Mouse (Mus musculus) midbrain, embryonic 16.5 days (tissue): Measurements from ENCODE around the gene Usp13. TPM values are rescaled to one million over a fixed set of nuclear protein-coding genes. Genes with fewer than 3 reads are reported as not detected.

Source experiments
- ATAC-seq: fragments of 200-750 bp; cut with Nextera tagmentation; 2 replicates; pipeline ENCODE4 v1.8.0; 2017; ENCODE audit warnings: moderate TSS enrichment
- H3K27ac ChIP-seq: fragments of 300-500 bp; sonication (generic); 2 replicates; pipeline ENCODE4 v1.5.1; 2014; ENCODE audit warnings: mild to moderate bottlenecking, low read length, mixed read lengths
- H3K27me3 ChIP-seq: fragments of 300-500 bp; sonication (generic); 2 replicates; pipeline ENCODE4 v1.6.1; 2014; ENCODE audit warnings: low read depth, low read length, mixed read lengths; ENCODE audit not compliant: control insufficient read depth, insufficient read depth
- H3K36me3 ChIP-seq: fragments of 300-500 bp; sonication (generic); 2 replicates; pipeline ENCODE4 v1.6.1; 2014; ENCODE audit warnings: mild to moderate bottlenecking, low read length, moderate library complexity, mixed read lengths; ENCODE audit not compliant: control insufficient read depth, insufficient read depth
- H3K4me1 ChIP-seq: fragments of 300-500 bp; sonication (generic); 2 replicates; pipeline ENCODE4 v1.6.1; 2014; ENCODE audit warnings: mild to moderate bottlenecking, low read length, mixed read lengths; ENCODE audit not compliant: control insufficient read depth, insufficient read depth
- H3K4me2 ChIP-seq: fragments of 300-500 bp; sonication (generic); 2 replicates; pipeline ENCODE4 v1.6.1; 2014; ENCODE audit warnings: mild to moderate bottlenecking, low read length, mixed read lengths
- H3K4me3 ChIP-seq: fragments of 300-500 bp; sonication (generic); 2 replicates; pipeline ENCODE4 v1.5.1; 2014; ENCODE audit warnings: low read depth, mild to moderate bottlenecking, low read length, moderate library complexity, mixed read lengths
- H3K9ac ChIP-seq: fragments of 300-500 bp; sonication (generic); 2 replicates; pipeline ENCODE4 v1.6.1; 2014; ENCODE audit warnings: low read depth, low read length, mixed read lengths
- H3K9me3 ChIP-seq: fragments of 300-500 bp; sonication (generic); replicated peaks from 2 replicates; pipeline ENCODE4 v1.6.1; 2014; ENCODE audit warnings: mild to moderate bottlenecking, low read length, mixed read lengths; ENCODE audit not compliant: control insufficient read depth, poor library complexity, severe bottlenecking
- WGBS: fragments of 180-500 bp; shearing (Covaris S2); extraction: QIAGEN DNeasy Blood & Tissue Kit; methylation state at CpG from one replicate; pipeline ENCODE4 v1.1.7; 2014; 5-methylcytosine and 5-hydroxymethylcytosine counted together
- polyA plus RNA-seq: library from polyadenylated mRNA; unstranded; fragments of >200 nt; fragmentation: Nextera tagmentation; extraction: Ambion mirVana; gene quantifications from 2 replicates; pipeline ENCODE4 v1.2.1, GENCODE M21; 2015

The Usp13 gene
- polyA plus RNA-seq, 1 experiment from 2014 or later, result 21.0 TPM

DNA sequence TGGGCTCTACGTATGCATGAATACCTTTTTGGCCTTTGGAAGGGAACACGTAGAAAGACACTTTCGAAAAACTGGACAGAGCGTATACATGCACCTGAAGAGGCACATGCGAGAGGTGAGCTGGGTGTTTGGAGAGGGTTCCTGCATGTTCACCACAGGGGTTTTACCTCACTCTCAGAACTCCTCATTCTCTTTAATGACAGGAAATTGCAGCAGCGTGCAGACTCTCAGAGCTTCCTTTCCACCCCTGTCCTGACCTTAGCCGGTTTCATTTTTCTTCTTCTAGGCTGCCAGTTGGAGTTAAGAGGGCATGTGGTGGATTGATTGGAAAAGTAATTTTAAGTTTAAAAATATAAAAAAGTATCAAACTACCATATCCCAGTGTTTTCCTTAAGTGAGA is 20.5 kb downstream of the Usp13 start:
- no peak for ATAC-seq
- no peak overlapping the region for H3K4me2 ChIP-seq
- H3K4me1 ChIP-seq, result no peaks in the 10 kb centered on the region
- WGBS, result 94% methylated on average over 7 of the region's 7 CpGs
- H3K27me3 ChIP-seq, result no peaks in the 10 kb centered on the region
- no peak overlapping the region for H3K9ac ChIP-seq
- H3K9me3 ChIP-seq, result no peaks in the 10 kb centered on the region
- H3K36me3 ChIP-seq, result peaks cover 13% of the 10 kb centered on the region
- no peak overlapping the region for H3K4me3 ChIP-seq
- H3K27ac ChIP-seq, result no peak overlapping the region

DNA sequence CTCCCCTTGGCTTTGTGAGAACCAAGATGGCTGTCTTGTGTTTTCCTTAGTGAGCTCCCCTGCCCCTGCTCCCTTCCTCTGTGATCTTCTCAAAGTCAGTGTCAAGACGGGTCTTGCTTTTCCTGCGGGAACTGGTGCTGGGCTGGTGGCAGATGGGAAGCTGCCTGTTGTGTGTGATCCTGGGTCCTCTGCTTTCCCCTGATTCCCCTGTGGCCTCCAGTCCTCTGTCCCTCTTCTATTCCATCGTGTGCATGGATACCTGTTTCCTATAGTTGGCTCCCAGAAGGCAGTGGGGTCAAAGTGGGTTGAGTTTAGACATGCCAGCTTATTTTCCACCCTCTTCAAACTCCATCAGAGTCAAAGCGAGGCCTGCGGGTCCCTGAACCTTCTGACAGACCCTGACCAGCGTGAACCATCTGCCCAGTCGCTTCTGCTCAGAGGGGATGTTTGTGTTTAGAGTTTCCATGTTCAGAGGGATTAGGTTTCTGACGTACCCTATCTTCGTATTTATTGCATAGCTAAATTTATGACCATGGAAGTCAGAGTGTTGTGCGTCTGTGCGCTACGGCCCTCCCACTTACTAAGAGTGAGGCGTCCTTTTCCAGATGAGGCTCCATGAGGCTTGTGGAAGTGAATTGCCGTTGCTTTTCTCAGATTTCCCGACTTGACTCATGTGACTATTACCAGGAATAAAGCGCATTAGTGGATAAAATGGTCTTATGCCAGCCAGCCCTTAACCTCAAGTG is 39.2 kb downstream of the Usp13 start:
- no peak overlapping the region for H3K4me3 ChIP-seq
- H3K4me1 ChIP-seq, result no peaks in the 10 kb centered on the region
- no peaks in the 10 kb centered on the region for H3K27me3 ChIP-seq
- no peak overlapping the region for H3K27ac ChIP-seq
- no peaks in the 10 kb centered on the region for H3K9me3 ChIP-seq
- no peak for ATAC-seq
- no peak overlapping the region for H3K9ac ChIP-seq
- H3K36me3 ChIP-seq, result no peaks in the 10 kb centered on the region
- WGBS, result 88% methylated on average over 16 of the region's 16 CpGs
- H3K4me2 ChIP-seq, result no peak overlapping the region

DNA sequence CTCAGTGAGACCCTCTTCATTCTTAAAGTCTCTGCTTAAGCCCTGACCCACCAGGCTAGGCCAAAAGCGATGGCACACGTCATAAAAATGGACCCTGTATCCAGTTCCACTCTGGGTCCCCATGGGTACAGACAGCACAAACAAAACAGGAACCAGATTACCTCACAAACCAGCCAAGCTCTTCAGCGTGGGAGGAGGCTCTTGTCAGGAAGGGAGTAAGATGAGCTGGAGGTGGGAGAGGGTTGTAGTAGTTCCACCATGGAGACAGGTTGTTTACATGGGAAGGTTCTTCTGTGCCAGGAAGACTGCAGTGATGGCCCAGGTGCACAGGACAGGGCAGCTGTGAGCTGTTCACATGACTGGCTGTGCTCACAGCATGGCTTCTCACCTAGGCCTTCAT is 53.7 kb downstream of the Usp13 start:
- 97% methylated on average over 3 of the region's 3 CpGs for WGBS
- no peak overlapping the region for H3K4me3 ChIP-seq
- H3K9ac ChIP-seq, result no peak overlapping the region
- H3K27ac ChIP-seq, result no peak overlapping the region
- H3K27me3 ChIP-seq, result no peaks in the 10 kb centered on the region
- H3K4me2 ChIP-seq, result no peak overlapping the region
- H3K9me3 ChIP-seq, result no peaks in the 10 kb centered on the region
- H3K4me1 ChIP-seq, result no peaks in the 10 kb centered on the region
- H3K36me3 ChIP-seq, result peaks cover 6% of the 10 kb centered on the region
- no peak for ATAC-seq

DNA sequence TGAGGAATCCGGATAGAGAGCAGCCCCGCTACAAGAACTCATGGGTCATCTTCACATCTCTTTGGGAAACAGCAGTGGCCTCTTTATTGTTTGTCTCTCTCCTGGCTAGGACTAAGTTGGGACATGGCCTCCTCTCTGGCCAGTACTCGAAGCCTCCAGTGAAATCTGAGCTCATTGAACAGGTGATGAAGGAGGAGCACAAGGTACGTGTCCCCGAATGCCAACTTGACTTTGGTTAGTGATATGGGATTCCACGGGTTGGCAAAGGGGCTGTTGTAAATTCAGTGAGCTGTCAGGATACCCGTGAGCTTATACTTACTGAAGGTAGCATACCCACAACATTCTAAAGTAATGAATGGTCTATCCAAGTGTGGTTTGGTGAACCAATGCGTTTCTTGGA is 69.0 kb downstream of the Usp13 start:
- no peak for ATAC-seq
- Histone ChIP-seq H3K9ac (no peak overlapping the region), H3K4me3 (no peak overlapping the region), H3K4me1 (no peaks in the 10 kb centered on the region), H3K36me3 (peaks cover 5% of the 10 kb centered on the region; the same call in 1 of the 2 replicates), H3K27me3 (no peaks in the 10 kb centered on the region), H3K27ac (no peak overlapping the region), H3K4me2 (no peak overlapping the region), H3K9me3 (no peaks in the 10 kb centered on the region)
- 94% methylated on average over 8 of the region's 8 CpGs for WGBS

DNA sequence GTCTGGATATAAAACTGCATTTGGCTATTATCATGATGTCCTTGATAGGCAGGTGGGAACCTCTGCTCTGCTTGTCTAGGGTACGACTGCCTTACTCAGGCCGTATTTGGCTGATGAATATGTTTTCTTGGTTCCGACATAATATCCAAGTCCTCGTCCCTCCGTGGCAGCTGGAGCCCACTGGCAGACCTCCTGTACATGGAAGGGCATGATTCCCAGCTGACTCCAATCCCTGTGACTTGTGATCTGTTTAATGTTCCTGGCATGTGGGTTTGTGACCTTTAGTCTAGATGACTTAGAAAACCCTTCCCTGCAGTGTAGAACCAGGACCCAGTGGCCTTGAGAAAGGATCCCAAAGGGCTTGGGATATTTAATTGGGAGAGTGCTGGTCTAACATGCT is 71.5 kb downstream of the Usp13 start:
- Histone ChIP-seq H3K4me2 (no peak overlapping the region), H3K4me3 (no peak overlapping the region), H3K27me3 (no peaks in the 10 kb centered on the region), H3K4me1 (no peaks in the 10 kb centered on the region), H3K27ac (no peak overlapping the region), H3K9me3 (no peaks in the 10 kb centered on the region), H3K9ac (no peak overlapping the region), H3K36me3 (peaks cover 5% of the 10 kb centered on the region; the same call in 1 of the 2 replicates)
- no peak for ATAC-seq
- WGBS, result 94% methylated on average over 5 of the region's 5 CpGs

DNA sequence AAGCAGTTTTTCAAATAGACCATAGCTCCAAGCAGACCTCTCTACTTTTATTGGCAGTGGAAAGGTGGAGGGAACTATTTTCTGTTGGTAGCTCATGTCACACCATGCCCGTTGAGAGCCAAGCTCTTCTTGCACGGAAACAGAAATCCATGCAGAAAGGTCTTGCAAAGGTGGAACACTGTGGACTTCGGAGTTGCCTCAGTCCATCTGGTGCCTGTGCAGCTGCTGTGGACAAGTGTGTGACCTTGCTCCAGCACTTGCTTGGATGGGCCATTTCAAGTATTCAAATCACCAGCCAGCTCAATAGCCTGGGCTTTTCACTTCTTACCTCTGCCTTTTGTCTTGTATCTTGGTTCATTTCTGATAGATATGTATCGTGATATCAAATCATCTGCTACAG is 72.8 kb downstream of the Usp13 start:
- H3K27me3 ChIP-seq, result no peaks in the 10 kb centered on the region
- ATAC-seq, result no peak
- H3K9me3 ChIP-seq, result no peaks in the 10 kb centered on the region
- no peak overlapping the region for H3K9ac ChIP-seq
- no peak overlapping the region for H3K27ac ChIP-seq
- no peak overlapping the region for H3K4me3 ChIP-seq
- no peak overlapping the region for H3K4me2 ChIP-seq
- peaks cover 5% of the 10 kb centered on the region; the same call in 1 of the 2 replicates for H3K36me3 ChIP-seq
- H3K4me1 ChIP-seq, result no peaks in the 10 kb centered on the region
- WGBS, result 95% methylated on average over 4 of the region's 4 CpGs

DNA sequence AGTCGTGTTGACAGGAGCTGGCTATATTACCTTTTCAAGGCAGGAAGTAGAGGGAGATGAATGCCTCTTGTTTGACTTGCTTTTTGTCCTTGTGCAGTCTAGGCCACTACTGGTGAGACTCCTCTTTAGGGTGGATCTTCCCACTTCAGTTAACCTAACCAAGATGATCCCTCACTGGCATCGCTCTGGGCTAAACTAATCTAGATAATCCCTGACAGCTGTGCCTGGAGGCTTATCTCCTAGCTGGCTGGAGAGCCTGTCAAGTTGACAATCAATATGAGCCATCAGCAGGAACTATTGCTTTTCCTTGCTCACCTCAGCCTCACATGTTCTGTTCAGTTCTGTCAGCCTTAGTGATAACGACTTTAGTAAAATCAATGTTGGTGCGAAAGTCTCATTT is 86.1 kb downstream of the Usp13 start:
- H3K4me1 ChIP-seq, result no peaks in the 10 kb centered on the region
- H3K27me3 ChIP-seq, result no peaks in the 10 kb centered on the region
- H3K4me2 ChIP-seq, result no peak overlapping the region
- no peak for ATAC-seq
- 37% methylated on average over 4 of the region's 4 CpGs for WGBS
- H3K36me3 ChIP-seq, result peaks cover 8% of the 10 kb centered on the region; the same call in 1 of the 2 replicates
- no peak overlapping the region for H3K4me3 ChIP-seq
- H3K27ac ChIP-seq, result no peak overlapping the region
- H3K9ac ChIP-seq, result no peak overlapping the region
- no peaks in the 10 kb centered on the region for H3K9me3 ChIP-seq

DNA sequence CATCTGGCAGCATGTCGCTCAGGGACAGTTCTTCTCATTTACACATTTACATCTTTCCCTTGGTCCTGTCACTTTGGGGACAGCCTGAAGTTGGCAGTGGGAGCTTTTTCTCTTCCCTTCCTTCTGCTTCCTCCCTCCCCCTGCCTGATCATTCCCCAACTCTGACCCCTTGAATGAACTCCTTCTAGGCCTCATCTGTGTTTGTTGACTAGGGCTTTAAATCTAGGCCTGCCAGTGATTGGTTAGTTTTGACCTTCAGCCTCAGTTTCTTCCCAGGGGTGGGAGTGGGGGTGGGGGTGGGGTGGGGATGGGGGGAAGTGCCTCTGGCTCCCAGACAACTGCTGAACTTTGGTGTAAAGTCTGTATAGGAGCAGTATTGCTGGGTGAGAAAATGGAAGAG is 87.3 kb downstream of the Usp13 start:
- no peak overlapping the region for H3K27ac ChIP-seq
- WGBS, result 43% methylated on average over 1 of the region's 1 CpGs
- H3K36me3 ChIP-seq, result peaks cover 8% of the 10 kb centered on the region; the same call in 1 of the 2 replicates
- ATAC-seq, result no peak
- H3K4me3 ChIP-seq, result no peak overlapping the region
- H3K9ac ChIP-seq, result no peak overlapping the region
- no peaks in the 10 kb centered on the region for H3K27me3 ChIP-seq
- no peaks in the 10 kb centered on the region for H3K4me1 ChIP-seq
- H3K9me3 ChIP-seq, result no peaks in the 10 kb centered on the region
- H3K4me2 ChIP-seq, result no peak overlapping the region

DNA sequence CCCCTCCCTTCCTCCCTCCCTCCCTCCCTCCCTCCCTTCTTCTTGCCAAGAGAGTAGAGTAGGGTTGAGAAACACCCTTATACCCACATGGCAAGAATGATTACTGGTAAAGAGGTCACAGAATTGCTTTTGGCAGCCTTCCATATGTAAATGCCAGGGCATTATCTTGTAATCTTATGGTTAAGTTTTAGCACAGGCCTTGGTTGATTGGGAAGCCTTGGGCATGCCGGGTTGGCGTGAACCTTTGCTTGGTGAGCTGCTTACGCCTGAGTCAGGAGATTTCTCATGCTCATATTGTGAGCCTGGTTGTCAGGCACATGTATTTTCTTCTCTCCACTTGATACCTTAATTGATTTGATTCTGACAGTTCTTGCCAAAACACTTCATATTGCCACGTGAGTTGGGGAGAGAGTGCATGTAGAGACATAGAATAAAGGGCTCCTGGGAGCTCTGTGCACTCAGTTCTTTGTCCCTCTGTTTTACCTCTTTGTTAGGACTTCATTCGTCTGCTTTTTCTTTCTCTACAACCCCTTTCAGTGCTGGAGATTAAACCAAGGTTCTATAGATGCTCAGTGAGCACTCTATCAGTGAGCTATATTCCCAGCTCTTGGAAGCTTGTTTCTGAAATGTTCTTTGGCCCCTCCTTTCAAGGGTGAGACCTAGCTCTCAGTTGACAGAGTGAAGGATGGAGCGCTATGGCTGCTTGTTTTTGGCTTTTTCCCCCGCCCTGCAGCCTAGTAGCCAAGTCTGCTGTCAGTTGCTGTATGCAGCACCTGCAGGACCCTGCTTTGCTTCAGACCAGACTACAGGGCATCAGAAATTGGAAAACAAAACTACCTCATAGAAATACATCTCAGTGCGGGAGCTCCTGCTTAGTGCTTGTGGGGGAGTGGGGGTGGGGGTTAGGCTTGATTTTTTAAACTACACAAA is 88.8 kb downstream of the Usp13 start:
- WGBS, result 42% methylated on average over 8 of the region's 8 CpGs
- H3K9ac ChIP-seq, result no peak overlapping the region
- no peaks in the 10 kb centered on the region for H3K27me3 ChIP-seq
- H3K4me2 ChIP-seq, result no peak overlapping the region
- H3K27ac ChIP-seq, result no peak overlapping the region
- no peaks in the 10 kb centered on the region for H3K9me3 ChIP-seq
- peaks cover 8% of the 10 kb centered on the region; the same call in 1 of the 2 replicates for H3K36me3 ChIP-seq
- peaks cover 4% of the 10 kb centered on the region for H3K4me1 ChIP-seq
- ATAC-seq, result no peak
- no peak overlapping the region for H3K4me3 ChIP-seq
